Mouse (Mus musculus) stomach, embryonic 14.5 days (tissue): ENCODE measurements around the gene En1. TPM values are rescaled to one million over a fixed set of nuclear protein-coding genes. Genes with fewer than 3 reads are reported as not detected.

Experiments used
- ATAC-seq: fragments of 200-750 bp; cut with Nextera tagmentation; 2 replicates; pipeline ENCODE4 v1.8.0; 2017; ENCODE audit warnings: low read depth, moderate TSS enrichment; ENCODE audit not compliant: insufficient number of reproducible peaks, insufficient read depth, low FRiP score
- H3K27ac ChIP-seq: fragments of 300-500 bp; sonication (generic); 2 replicates; pipeline ENCODE4 v1.5.1; 2014; ENCODE audit warnings: mild to moderate bottlenecking, low read length, moderate library complexity, mixed read lengths
- H3K27me3 ChIP-seq: fragments of 300-500 bp; sonication (generic); 2 replicates; pipeline ENCODE4 v1.6.1; 2014; ENCODE audit warnings: low read length, control low read depth, mixed read lengths; ENCODE audit not compliant: control insufficient read depth, insufficient read depth
- H3K36me3 ChIP-seq: fragments of 300-500 bp; sonication (generic); 2 replicates; pipeline ENCODE4 v1.6.1; 2014; ENCODE audit warnings: mild to moderate bottlenecking, control low read depth, low read length, moderate library complexity, mixed read lengths; ENCODE audit not compliant: control insufficient read depth, insufficient read depth
- H3K4me1 ChIP-seq: fragments of 300-500 bp; sonication (generic); 2 replicates; pipeline ENCODE4 v1.6.1; 2014; ENCODE audit warnings: low read length, control low read depth, mixed read lengths; ENCODE audit not compliant: control insufficient read depth, insufficient read depth
- H3K4me2 ChIP-seq: fragments of 300-500 bp; sonication (generic); replicated peaks from 2 replicates; pipeline ENCODE4 v1.6.1; 2014; ENCODE audit warnings: low read depth, low read length, control low read depth
- H3K4me3 ChIP-seq: fragments of 300-500 bp; sonication (generic); 2 replicates; pipeline ENCODE4 v1.5.1; 2014; ENCODE audit warnings: low read depth, low read length, control low read depth
- H3K9ac ChIP-seq: fragments of 300-500 bp; sonication (generic); replicated peaks from 2 replicates; pipeline ENCODE4 v1.6.1; 2014; ENCODE audit warnings: low read depth, mild to moderate bottlenecking, control low read depth, low read length, moderate library complexity, mixed read lengths
- H3K9me3 ChIP-seq: fragments of 300-500 bp; sonication (generic); 2 replicates; pipeline ENCODE4 v1.6.1; 2016; ENCODE audit warnings: low read depth, low read length, control low read depth; ENCODE audit not compliant: control insufficient read depth
- WGBS: fragments of 180-500 bp; shearing (Covaris S2); extraction: QIAGEN DNeasy Blood & Tissue Kit; methylation state at CpG from one replicate; pipeline ENCODE4 v1.1.7; 2014; 5-methylcytosine and 5-hydroxymethylcytosine counted together
- polyA plus RNA-seq: library from polyadenylated mRNA; unstranded; fragments of >200 nt; fragmentation: Nextera tagmentation; extraction: Ambion mirVana; gene quantifications from 2 replicates; pipeline ENCODE4 v1.2.1, GENCODE M21; 2014

En1 gene
- polyA plus RNA-seq, 1 experiment from 2014 or later, result not detected

- H3K4me1 ChIP-seq, result no peaks in the 10 kb centered on the region
- WGBS, result 1% methylated on average over 6 of the region's 6 CpGs
- no peaks in the 10 kb centered on the region for H3K9me3 ChIP-seq
- no peak overlapping the region for H3K4me3 ChIP-seq
- H3K36me3 ChIP-seq, result no peaks in the 10 kb centered on the region
- H3K27ac ChIP-seq, result no peak overlapping the region
- no peak for ATAC-seq
- H3K4me2 ChIP-seq, result no peak overlapping the region
- H3K27me3 ChIP-seq, result peaks cover 88% of the 10 kb centered on the region
- H3K9ac ChIP-seq, result no peak overlapping the region
Measured at GRCm38 (mm10) chr1:120609611-120610010, 7.4 kb downstream of the En1 start.

GRCm38 (mm10) chr1:120613461-120614306 lies 11.5 kb downstream of the En1 start:
- WGBS, result 2% methylated on average over 32 of the region's 32 CpGs
- H3K4me1 ChIP-seq, result no peaks in the 10 kb centered on the region
- no peaks in the 10 kb centered on the region for H3K9me3 ChIP-seq
- no peak overlapping the region for H3K4me2 ChIP-seq
- no peak for ATAC-seq
- no peaks in the 10 kb centered on the region for H3K36me3 ChIP-seq
- H3K9ac ChIP-seq, result no peak overlapping the region
- no peak overlapping the region for H3K4me3 ChIP-seq
- peaks cover 84% of the 10 kb centered on the region for H3K27me3 ChIP-seq
- no peak overlapping the region for H3K27ac ChIP-seq

- under 1% methylated on average over 30 of the region's 30 CpGs for WGBS
- Histone ChIP-seq H3K27ac (no peak overlapping the region), H3K4me3 (no peak overlapping the region), H3K36me3 (no peaks in the 10 kb centered on the region), H3K9ac (no peak overlapping the region), H3K4me2 (no peak overlapping the region), H3K4me1 (no peaks in the 10 kb centered on the region), H3K9me3 (no peaks in the 10 kb centered on the region), H3K27me3 (peaks cover 76% of the 10 kb centered on the region)
- ATAC-seq, result no peak
Measured at GRCm38 (mm10) chr1:120614307-120615100, 12.3 kb downstream of the En1 start.

GRCm38 (mm10) chr1:120615521-120615920 lies 13.3 kb downstream of the En1 start:
- peaks cover 75% of the 10 kb centered on the region for H3K27me3 ChIP-seq
- 2% methylated on average over 4 of the region's 4 CpGs for WGBS

GRCm38 (mm10) chr1:120615927-120616326 lies 13.7 kb downstream of the En1 start:
- H3K27me3 ChIP-seq, result peaks cover 71% of the 10 kb centered on the region
- no peak overlapping the region for H3K4me3 ChIP-seq
- H3K4me2 ChIP-seq, result no peak overlapping the region
- no peaks in the 10 kb centered on the region for H3K4me1 ChIP-seq
- no peak for ATAC-seq
- H3K9ac ChIP-seq, result no peak overlapping the region
- no peaks in the 10 kb centered on the region for H3K9me3 ChIP-seq
- no peak overlapping the region for H3K27ac ChIP-seq
- no peaks in the 10 kb centered on the region for H3K36me3 ChIP-seq
- WGBS, result 2% methylated on average over 9 of the region's 9 CpGs

More at GRCm38 (mm10) chr1:120615521-120615920, 13.3 kb downstream of the En1 start:
- Histone ChIP-seq H3K4me1 (no peaks in the 10 kb centered on the region), H3K4me2 (no peak overlapping the region), H3K9ac (no peak overlapping the region), H3K27ac (no peak overlapping the region), H3K36me3 (no peaks in the 10 kb centered on the region), H3K4me3 (no peak overlapping the region), H3K9me3 (no peaks in the 10 kb centered on the region)
- no peak for ATAC-seq

- Histone ChIP-seq H3K9me3 (no peaks in the 10 kb centered on the region), H3K4me1 (no peaks in the 10 kb centered on the region), H3K9ac (no peak overlapping the region), H3K36me3 (no peaks in the 10 kb centered on the region), H3K4me2 (no peak overlapping the region), H3K4me3 (no peak overlapping the region), H3K27me3 (peaks cover 23% of the 10 kb centered on the region; the same call in 1 of the 2 replicates), H3K27ac (no peak overlapping the region)
- WGBS, result 44% methylated on average over 5 of the region's 5 CpGs
- ATAC-seq, result no peak
Measured at GRCm38 (mm10) chr1:120621383-120621782, 19.2 kb downstream of the En1 start.

GRCm38 (mm10) chr1:120626930-120627621 lies 24.9 kb downstream of the En1 start:
- 0 out of 2 replicates have a peak, but pooled peaks cover 3% of the 10 kb centered on the region for H3K27me3 ChIP-seq
- H3K4me2 ChIP-seq, result no peak overlapping the region
- 56% methylated on average over 11 of the region's 11 CpGs for WGBS
- no peak overlapping the region for H3K27ac ChIP-seq
- H3K36me3 ChIP-seq, result no peaks in the 10 kb centered on the region
- H3K9ac ChIP-seq, result no peak overlapping the region
- no peaks in the 10 kb centered on the region for H3K9me3 ChIP-seq
- no peak overlapping the region for H3K4me3 ChIP-seq
- H3K4me1 ChIP-seq, result no peaks in the 10 kb centered on the region
- ATAC-seq, result no peak

- Histone ChIP-seq H3K4me3 (no peak overlapping the region), H3K36me3 (no peaks in the 10 kb centered on the region), H3K9ac (no peak overlapping the region), H3K27me3 (0 out of 2 replicates have a peak, but pooled peaks cover 3% of the 10 kb centered on the region), H3K4me1 (no peaks in the 10 kb centered on the region), H3K4me2 (no peak overlapping the region), H3K27ac (no peak overlapping the region), H3K9me3 (no peaks in the 10 kb centered on the region)
- ATAC-seq, result no peak; the same call in 1 of the 2 replicates
- 69% methylated on average over 4 of the region's 4 CpGs for WGBS
Measured at GRCm38 (mm10) chr1:120627622-120628001, 25.4 kb downstream of the En1 start.
